Mouse (Mus musculus) heart, postnatal 4 days (tissue): Measurements from ENCODE around the gene Hopx. TPM values are rescaled to one million over a fixed set of nuclear protein-coding genes. Genes with fewer than 3 reads are reported as not detected.

Experiments
- DNase-seq: peaks from one replicate; pipeline ENCODE4 v3.0.0; 2021
- total RNA-seq, 2 experiments: library from RNA; stranded (reverse); gene quantifications; 2 replicates each; pipeline ENCODE4 v1.2.3; 2021

Hopx gene
- total RNA-seq, 2 experiments from 2014 or later, result 432 to 451 TPM

- DNase-seq, result peak; percentile 36
Observed at GRCm38 (mm10) chr5:77067321-77067720, 47.6 kb downstream of the Hopx start.

GRCm38 (mm10) chr5:77061372-77062038 lies 53.4 kb downstream of the Hopx start:
- DNase-seq, result peak; percentile 77

GRCm38 (mm10) chr5:77060363-77060762 lies 54.6 kb downstream of the Hopx start:
- no peak for DNase-seq

- no peak for DNase-seq
Observed at GRCm38 (mm10) chr5:77056881-77057440, 58.0 kb downstream of the Hopx start.

- DNase-seq, result no peak
Observed at GRCm38 (mm10) chr5:77052616-77053015, 62.3 kb downstream of the Hopx start.

- DNase-seq, result no peak
Observed at GRCm38 (mm10) chr5:77044362-77044761, 70.6 kb downstream of the Hopx start.

- DNase-seq, result no peak
Observed at GRCm38 (mm10) chr5:77039391-77039790, 75.5 kb downstream of the Hopx start.

- no peak for DNase-seq
Observed at GRCm38 (mm10) chr5:77038451-77038850, 76.5 kb downstream of the Hopx start.

Other genes starting within 250 kb of the Hopx start
- 10 to 100 TPM; 10.2 to 11.3 TPM for gene Aasdh, start 209.6 kb downstream of the Hopx start, total RNA-seq
- gene Paics, start 163.8 kb downstream of the Hopx start, total RNA-seq, result 100 to 1,000 TPM; 173 to 183 TPM
- 10 to 100 TPM; 19.3 to 21.0 TPM for gene Ppat, start 163.5 kb downstream of the Hopx start, total RNA-seq
- 10 to 100 TPM; 72.0 to 72.7 TPM for gene Srp72, start 140.4 kb downstream of the Hopx start, total RNA-seq
- not detected for gene Arl9, start 111.1 kb downstream of the Hopx start, total RNA-seq
- not detected for gene Thegl, start 99.1 kb downstream of the Hopx start, total RNA-seq
- gene Spink2, start 96.3 kb upstream of the Hopx start, total RNA-seq, result under 1 TPM; 0.48 to 0.74 TPM
- gene Rest, start 150.4 kb upstream of the Hopx start, total RNA-seq, result 10 to 100 TPM; 33.2 to 34.3 TPM
- 10 to 100 TPM; 14.3 to 14.7 TPM for gene Noa1, start 195.0 kb upstream of the Hopx start, total RNA-seq
- 10 to 100 TPM; 35.3 to 37.2 TPM for gene Polr2b, start 195.0 kb upstream of the Hopx start, total RNA-seq